Mouse (Mus musculus) urinary bladder, postnatal 36 days (tissue): ENCODE measurements around the gene Arhgap28.

ENCODE experiments used
- DNase-seq, 2 experiments: peaks; one replicate each; pipeline ENCODE4 v3.0.0; 2022; ENCODE audit warnings: low spot score in 2 of 2, mixed read lengths in 1 of 2

Gene Arhgap28

GRCm38 (mm10) chr17:67993371-67994045 is 10.4 kb downstream of the Arhgap28 start:
- DNase-seq: no peak

- DNase-seq: no peak
Observed at GRCm38 (mm10) chr17:67989716-67990115, 14.2 kb downstream of the Arhgap28 start.

DNA sequence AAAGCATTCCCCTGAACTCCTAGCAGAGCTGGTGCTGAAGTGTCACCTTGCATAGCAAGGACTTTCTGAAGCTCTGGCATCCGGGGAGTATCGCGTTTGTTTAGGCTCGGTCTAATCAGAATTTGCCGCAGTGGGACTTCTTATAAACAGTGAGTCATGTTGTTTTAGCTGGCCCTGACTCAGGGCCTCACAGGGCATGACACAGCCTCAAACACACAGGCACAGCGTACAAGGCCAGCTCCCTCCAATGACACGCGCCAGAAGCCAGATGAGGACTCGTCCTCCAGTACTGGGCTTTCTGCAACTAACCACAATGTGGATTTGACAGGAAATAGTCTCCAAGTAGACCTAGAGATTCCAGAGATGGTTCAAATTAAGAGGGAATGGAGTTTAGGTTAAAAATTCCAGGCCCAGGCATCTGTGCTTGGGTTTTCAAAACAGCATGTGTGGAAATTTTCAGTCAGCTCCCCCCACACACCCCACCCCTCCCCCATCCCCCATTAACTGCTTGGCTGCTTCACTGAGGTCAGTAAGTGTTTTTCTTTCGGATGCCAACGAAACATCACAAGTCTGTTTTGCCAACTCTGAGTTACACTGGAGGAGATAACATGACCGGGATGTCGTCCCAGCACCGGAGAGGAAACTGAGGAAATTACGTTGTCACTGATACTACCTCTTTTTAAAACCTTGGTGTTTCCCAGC is 14.8 kb downstream of the Arhgap28 start:
- peak; percentile 45 to 64 for DNase-seq

GRCm38 (mm10) chr17:67985532-67985931 is 18.4 kb downstream of the Arhgap28 start:
- no peak for DNase-seq

DNA sequence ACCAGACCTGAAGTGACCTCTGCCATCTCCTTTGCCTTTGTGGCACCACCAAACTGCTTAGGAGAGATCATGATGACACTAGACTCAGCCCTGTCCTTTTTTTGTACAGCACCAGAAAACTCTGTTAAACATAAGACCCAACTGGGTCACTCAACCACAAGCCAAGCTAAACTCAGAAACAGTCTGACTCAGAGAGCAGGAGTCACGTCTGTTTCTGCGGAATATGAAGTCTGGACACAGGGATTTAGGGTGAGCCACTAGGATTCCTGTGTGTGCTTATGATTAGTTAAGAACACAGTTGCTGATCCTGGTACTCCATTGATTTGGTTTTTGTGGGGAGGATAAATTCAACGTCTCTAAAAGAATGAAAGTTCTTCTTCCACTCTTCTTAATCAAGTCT is 23.3 kb downstream of the Arhgap28 start:
- no peak for DNase-seq

DNA sequence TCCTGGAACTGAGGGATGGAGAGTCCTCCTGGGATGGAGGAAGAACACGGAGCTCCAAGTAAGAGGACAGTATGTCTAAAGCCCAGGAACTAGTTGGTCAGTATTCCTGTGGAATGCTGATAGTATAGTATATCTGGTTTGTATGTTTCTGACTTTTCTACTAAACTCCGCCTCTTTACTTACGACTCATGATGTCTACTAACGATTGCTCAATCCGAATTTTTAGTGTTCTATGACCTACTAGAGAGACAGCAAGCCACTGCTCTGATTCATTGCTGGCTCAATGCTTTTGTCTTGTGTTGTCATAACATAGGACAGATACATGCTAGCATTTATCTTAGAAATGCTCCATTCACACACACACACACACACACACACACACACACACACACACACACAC is 24.7 kb downstream of the Arhgap28 start:
- DNase-seq: no peak

GRCm38 (mm10) chr17:67978786-67979185 is 25.1 kb downstream of the Arhgap28 start:
- peak in 1 of 2 experiments; percentile 75 for DNase-seq

DNA sequence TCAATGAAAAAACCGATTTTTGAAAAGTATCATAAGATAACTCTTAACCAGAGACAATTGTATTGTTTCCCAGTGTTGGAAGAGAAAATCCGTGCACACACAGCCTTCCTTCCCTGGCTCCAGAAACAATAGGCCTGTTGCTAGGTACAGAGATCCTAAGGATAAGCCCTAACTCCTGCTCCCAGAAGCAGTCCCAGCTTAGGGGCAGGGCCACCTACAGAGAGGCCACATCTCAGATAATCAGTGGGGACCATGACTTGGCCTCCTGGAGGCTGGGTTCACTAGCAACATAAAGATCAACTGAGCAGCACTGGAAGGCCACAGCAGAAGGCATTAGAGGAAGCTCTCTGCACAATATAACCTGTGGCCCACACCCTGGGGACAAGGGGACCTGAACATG is 27.5 kb downstream of the Arhgap28 start:
- DNase-seq: no peak

DNA sequence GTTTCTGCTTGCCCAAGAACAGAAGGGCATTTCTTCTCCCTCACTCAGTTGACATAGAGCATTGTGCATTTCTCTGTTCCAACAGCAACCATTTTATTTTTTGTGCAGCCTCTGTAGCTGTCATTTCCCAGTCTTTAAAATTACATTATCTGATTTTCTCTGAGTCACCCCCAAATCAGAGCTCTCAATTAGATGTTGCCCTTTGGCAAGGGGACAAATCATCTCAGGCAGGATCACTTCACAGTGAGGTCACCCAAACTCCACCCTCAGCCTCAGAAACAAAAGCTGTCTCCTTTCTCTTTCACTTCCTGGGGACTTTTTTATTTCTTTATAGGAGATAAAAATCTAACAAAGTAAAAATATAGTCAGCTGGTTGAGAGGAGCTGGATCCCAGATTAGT is 27.9 kb downstream of the Arhgap28 start:
- DNase-seq: no peak

DNA sequence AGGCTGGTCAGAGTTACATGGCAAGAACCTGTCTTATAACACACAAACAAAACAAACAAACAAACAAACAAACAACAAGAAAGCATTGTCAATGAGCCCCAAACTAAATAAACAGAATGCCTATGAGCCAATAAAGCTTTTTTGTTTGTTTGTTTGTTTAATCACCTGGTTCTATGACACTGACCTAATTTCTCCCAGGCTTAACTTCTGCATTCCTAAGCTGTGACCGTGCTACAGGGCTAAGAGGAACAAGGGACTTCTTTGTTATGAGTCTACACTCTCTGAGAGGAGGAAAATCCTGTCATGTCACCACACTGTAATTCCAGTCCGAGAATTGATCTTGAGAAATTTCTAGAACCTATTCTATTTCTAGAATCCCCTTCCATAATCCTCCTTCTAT is 29.2 kb downstream of the Arhgap28 start:
- DNase-seq: no peak

DNA sequence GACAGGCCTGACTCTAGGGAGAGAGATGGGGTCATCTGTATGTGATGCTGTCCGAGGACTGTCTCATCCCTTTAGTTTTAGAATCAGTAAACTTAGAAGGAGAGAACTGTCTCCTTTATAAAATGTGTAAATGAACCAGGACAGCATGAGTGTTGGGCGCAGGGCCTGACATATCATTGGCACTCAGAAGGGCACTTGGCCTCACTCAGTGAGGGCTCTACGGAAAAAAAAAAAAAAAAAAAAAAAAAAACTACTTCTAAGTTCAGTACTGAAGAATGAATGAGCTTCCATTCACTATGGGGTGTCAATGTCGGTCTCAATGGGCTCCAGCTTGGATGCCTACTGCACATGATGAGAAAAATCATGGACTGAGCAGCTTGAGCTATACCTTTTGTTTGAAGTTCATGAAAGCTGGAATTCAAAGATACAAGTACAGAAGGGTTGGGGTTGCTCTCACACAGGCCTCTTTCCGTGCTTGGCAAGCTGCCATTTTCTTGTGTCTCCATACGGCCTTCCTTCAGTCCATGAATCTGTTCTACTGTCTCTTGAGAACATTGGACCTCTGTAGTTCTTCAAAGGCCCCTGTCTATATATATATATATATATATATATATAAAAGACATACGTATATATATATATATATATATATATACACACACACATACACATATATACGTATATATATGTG is 36.9 kb downstream of the Arhgap28 start:
- DNase-seq: no peak

DNA sequence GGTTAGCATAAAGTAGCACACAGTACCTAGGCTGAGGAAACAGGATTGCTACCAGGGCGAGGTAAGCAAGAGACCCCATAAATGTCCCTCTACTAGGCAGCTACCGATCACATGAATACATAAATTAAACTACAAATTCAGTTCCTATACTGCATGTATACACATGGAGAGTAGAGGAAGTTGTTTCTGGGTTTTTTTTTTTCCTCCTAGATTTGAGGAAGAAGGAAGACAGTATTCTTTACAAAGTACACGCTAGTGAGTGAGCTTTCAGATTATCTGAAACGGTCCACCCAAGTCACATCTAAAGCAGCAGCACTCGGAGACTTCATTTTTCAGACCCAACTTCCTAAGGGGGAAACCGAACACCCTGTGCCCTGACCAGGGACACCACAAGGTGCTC is 41.1 kb downstream of the Arhgap28 start:
- DNase-seq: no peak

DNA sequence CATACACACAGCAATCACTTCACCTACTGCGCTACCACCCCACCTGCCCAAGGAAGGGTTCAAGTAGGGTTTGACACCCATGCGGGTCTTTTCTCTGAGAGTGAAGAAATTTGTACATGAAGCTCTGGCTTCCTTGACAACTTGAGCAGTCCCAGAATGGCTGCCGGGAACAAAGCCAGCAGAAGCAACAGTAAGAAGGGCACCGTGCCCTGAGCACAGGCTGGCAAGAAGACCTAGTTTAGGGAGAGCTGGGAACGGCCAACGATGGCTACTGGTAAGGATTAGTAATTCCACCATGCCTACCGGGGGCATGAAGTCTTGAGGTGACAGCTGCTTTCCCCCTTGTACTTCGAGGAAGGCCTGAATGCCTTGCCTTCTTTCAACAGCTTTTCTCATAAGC is 41.9 kb downstream of the Arhgap28 start:
- peak in 1 of 2 experiments; percentile 31 for DNase-seq

- no peak for DNase-seq
Observed at GRCm38 (mm10) chr17:67958909-67959308, 45.0 kb downstream of the Arhgap28 start.

GRCm38 (mm10) chr17:67957603-67958002 is 46.3 kb downstream of the Arhgap28 start:
- DNase-seq: no peak

DNA sequence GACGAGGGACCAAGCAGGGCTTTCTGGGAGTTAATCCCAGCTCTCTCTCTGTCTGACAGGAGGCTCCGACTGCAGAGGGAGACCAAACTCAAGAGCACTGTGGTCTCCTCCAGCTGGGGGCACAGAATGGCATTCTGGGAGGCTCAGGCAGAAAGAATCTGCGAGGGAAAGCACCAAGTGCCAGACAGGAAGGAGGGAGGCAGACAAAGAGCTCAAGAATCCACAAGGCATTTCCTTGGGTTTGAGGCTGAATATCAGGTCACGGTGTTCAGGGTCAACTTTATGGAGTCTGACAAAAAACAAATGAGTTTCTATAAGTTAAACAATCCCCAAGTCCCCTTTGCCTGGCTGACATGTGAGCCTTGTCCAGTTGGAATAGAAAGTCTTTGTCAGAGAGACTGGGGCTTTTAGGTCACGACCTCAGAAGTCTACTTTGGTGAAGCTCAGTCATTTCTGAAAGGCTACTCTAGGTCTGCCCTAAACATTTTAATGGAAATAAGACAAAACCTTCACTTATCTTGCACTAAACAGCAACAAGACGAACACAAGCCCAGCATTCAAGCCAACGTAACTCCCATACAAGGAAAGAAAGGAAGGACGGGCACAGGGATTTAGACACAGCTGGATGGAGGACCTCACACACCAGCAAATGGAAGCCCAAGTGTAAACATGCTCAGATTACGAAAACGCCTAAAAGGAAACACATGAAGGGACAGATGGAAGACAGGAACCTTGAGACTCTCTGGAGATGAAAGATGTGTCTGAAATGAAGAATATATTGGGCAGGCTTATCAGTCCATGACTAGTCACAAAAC is 47.8 kb downstream of the Arhgap28 start:
- DNase-seq: no peak

DNA sequence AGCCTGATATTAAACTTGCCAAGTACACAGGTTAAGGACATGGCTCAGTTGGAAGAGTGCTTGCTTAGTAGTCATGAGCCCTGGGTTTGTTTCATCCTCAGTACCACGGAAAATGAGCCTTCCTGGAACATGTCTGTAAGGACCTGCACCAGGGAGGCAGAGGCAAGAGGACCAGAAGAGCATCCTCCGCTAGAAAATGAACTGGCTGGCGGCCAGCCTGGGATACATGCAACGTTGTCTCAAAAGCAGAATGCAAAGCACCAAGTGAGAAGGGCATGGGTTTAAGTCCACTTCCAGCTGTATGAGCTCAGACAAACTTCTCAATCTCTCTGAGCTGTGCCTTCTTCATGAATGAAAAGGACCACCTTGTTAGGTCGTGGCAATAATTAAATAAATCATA is 49.0 kb downstream of the Arhgap28 start:
- no peak for DNase-seq

DNA sequence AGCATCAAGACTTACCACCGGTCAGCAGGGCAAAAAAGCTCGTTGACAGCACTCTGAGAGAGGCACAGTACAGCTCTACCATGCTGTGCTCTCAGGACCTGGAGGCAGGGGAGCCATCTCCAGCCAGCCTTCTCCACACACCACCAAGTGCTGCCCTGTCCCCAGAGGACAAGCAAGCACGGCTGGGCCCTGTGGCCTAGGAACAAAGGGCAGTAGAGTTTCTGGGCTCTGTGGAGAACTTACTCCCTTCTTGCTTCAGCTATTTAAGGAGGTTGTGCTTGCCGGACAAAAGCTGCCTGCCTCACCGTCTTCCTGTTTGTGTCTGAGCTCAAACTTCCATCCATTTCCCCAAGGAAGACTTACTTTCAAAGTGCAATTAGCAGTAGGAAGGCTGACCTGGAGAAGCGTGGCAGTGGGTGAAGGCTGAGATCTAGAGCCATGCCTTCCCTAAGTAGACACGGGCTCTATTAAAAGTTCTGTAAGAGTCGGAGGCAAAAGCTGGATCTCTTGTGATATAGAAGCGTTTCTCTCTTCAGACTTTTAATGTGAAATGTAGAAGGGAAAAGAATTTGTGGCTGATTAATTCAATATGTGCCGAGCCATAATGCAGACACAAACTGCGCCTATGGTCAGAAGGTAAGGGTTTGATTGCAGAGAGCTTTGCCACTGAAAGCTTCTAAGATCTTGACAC is 53.3 kb downstream of the Arhgap28 start:
- no peak for DNase-seq

- no peak for DNase-seq
Observed at GRCm38 (mm10) chr17:67948601-67949000, 55.3 kb downstream of the Arhgap28 start.

GRCm38 (mm10) chr17:67945453-67945852 is 58.5 kb downstream of the Arhgap28 start:
- DNase-seq: no peak

GRCm38 (mm10) chr17:67944256-67944655 is 59.7 kb downstream of the Arhgap28 start:
- DNase-seq: no peak
